Mouse (Mus musculus) embryonic facial prominence, embryonic 14.5 days (tissue): Measurements from ENCODE around the gene Slc35b3. TPM values are rescaled to one million over a fixed set of nuclear protein-coding genes. Genes with fewer than 3 reads are reported as not detected.

ENCODE experiments used
- ATAC-seq: fragments of 200-750 bp; cut with Nextera tagmentation; 2 replicates; pipeline ENCODE4 v1.8.0; 2017; ENCODE audit warnings: low read depth, moderate number of reproducible peaks, moderate TSS enrichment
- DNase-seq: peaks from one replicate; pipeline ENCODE4 v3.0.0-alpha.2; 2015; ENCODE audit warnings: low spot score
- H3K27ac ChIP-seq: fragments of 300-500 bp; sonication (generic); replicated peaks from 2 replicates; pipeline ENCODE4 v1.5.1; 2014; ENCODE audit warnings: low read depth, mild to moderate bottlenecking, low read length, moderate library complexity
- H3K27me3 ChIP-seq: fragments of 300-500 bp; sonication (generic); replicated peaks from 2 replicates; pipeline ENCODE4 v1.6.1; 2014; ENCODE audit warnings: low read length; ENCODE audit not compliant: control insufficient read depth, insufficient read depth
- H3K36me3 ChIP-seq: fragments of 300-500 bp; sonication (generic); 2 replicates; pipeline ENCODE4 v1.6.1; 2014; ENCODE audit warnings: low read length, mixed read lengths; ENCODE audit not compliant: control insufficient read depth, insufficient read depth
- H3K4me1 ChIP-seq: fragments of 300-500 bp; sonication (generic); 2 replicates; pipeline ENCODE4 v1.6.1; 2014; ENCODE audit warnings: antibody characterized with exemption, low read length; ENCODE audit not compliant: control insufficient read depth, insufficient read depth
- H3K4me2 ChIP-seq: fragments of 300-500 bp; sonication (generic); 2 replicates; pipeline ENCODE4 v1.6.1; 2014; ENCODE audit warnings: low read depth, mild to moderate bottlenecking, low read length, moderate library complexity, mixed read lengths
- H3K4me3 ChIP-seq: fragments of 300-500 bp; sonication (generic); 2 replicates; pipeline ENCODE4 v1.5.1; 2014; ENCODE audit warnings: low read depth, mild to moderate bottlenecking, low read length
- H3K9ac ChIP-seq: fragments of 300-500 bp; sonication (generic); 2 replicates; pipeline ENCODE4 v1.6.1; 2014; ENCODE audit warnings: low read depth, mild to moderate bottlenecking, low read length, moderate library complexity, mixed read lengths
- H3K9me3 ChIP-seq: fragments of 300-500 bp; sonication (generic); 2 replicates; pipeline ENCODE4 v1.6.1; 2016; ENCODE audit warnings: low read length; ENCODE audit not compliant: control insufficient read depth
- WGBS: fragments of 180-500 bp; shearing (Covaris S2); extraction: QIAGEN DNeasy Blood & Tissue Kit; methylation state at CpG from one replicate; pipeline ENCODE4 v1.1.7; 2014; 5-methylcytosine and 5-hydroxymethylcytosine counted together
- polyA plus RNA-seq: library from polyadenylated mRNA; unstranded; fragments of >200 nt; fragmentation: Nextera tagmentation; extraction: Ambion mirVana; gene quantifications from 2 replicates; pipeline ENCODE4 v1.2.1, GENCODE M21; 2014

The Slc35b3 gene
- polyA plus RNA-seq, 1 experiment from 2014 or later, result 31.8 TPM

GRCm38 (mm10) chr13:38946296-38947012, 14.2 kb downstream of the Slc35b3 start:
- Histone ChIP-seq H3K36me3 (peaks cover 72% of the 10 kb centered on the region), H3K9ac (no peak overlapping the region), H3K27me3 (no peaks in the 10 kb centered on the region), H3K9me3 (no peaks in the 10 kb centered on the region), H3K27ac (no peak overlapping the region), H3K4me2 (no peak overlapping the region), H3K4me1 (no peaks in the 10 kb centered on the region), H3K4me3 (no peak overlapping the region)
- ATAC-seq, result no peak
- DNase-seq, result no peak
- 81% methylated on average over 3 of the region's 3 CpGs for WGBS

DNA sequence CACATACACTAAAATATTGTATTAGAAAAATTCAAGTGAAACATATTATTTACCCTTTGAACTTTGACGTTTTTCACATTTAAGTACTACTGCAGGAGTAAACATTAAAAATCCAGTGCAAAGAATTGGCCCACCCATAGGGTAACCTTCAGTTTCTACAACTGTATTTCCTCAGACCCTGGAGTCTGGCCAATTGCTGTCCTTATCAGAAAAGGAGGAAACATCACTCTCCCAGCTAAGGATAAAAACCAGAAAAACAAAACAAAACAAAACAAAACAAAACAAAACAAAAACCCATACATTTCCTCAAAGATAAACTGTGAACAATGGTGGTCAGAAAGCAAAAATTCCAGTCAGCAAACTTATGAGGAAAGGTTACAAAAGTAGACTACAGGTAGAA, 14.9 kb downstream of the Slc35b3 start:
- no peak for ATAC-seq
- H3K27ac ChIP-seq, result no peak overlapping the region
- DNase-seq, result no peak
- H3K36me3 ChIP-seq, result peaks cover 72% of the 10 kb centered on the region
- no peak overlapping the region for H3K4me2 ChIP-seq
- H3K9ac ChIP-seq, result no peak overlapping the region
- no peaks in the 10 kb centered on the region for H3K27me3 ChIP-seq
- 80% methylated on average over 1 of the region's 1 CpGs for WGBS
- H3K4me1 ChIP-seq, result no peaks in the 10 kb centered on the region
- no peaks in the 10 kb centered on the region for H3K9me3 ChIP-seq
- H3K4me3 ChIP-seq, result no peak overlapping the region

GRCm38 (mm10) chr13:38944951-38945350, 15.7 kb downstream of the Slc35b3 start:
- no peak overlapping the region for H3K27ac ChIP-seq
- H3K4me1 ChIP-seq, result no peaks in the 10 kb centered on the region
- H3K4me2 ChIP-seq, result no peak overlapping the region
- H3K4me3 ChIP-seq, result no peak overlapping the region
- peaks cover 72% of the 10 kb centered on the region for H3K36me3 ChIP-seq
- no peak overlapping the region for H3K9ac ChIP-seq
- no peaks in the 10 kb centered on the region for H3K9me3 ChIP-seq
- ATAC-seq (no peak), DNase-seq (no peak)
- WGBS, result 90% methylated on average over 6 of the region's 6 CpGs
- H3K27me3 ChIP-seq, result no peaks in the 10 kb centered on the region

- Histone ChIP-seq H3K27ac (no peak overlapping the region), H3K4me3 (no peak overlapping the region), H3K4me2 (no peak overlapping the region), H3K36me3 (peaks cover 78% of the 10 kb centered on the region), H3K4me1 (no peaks in the 10 kb centered on the region), H3K27me3 (no peaks in the 10 kb centered on the region), H3K9ac (no peak overlapping the region), H3K9me3 (no peaks in the 10 kb centered on the region)
- ATAC-seq, result no peak
- 89% methylated on average over 4 of the region's 4 CpGs for WGBS
- DNase-seq, result no peak
Observed at GRCm38 (mm10) chr13:38941786-38942185, 18.9 kb downstream of the Slc35b3 start.

- Histone ChIP-seq H3K27me3 (no peaks in the 10 kb centered on the region), H3K9me3 (no peaks in the 10 kb centered on the region), H3K36me3 (peaks cover 78% of the 10 kb centered on the region), H3K9ac (no peak overlapping the region), H3K4me2 (no peak overlapping the region), H3K4me3 (no peak overlapping the region), H3K27ac (no peak overlapping the region), H3K4me1 (no peaks in the 10 kb centered on the region)
- DNase-seq, result no peak
- 93% methylated on average over 19 of the region's 19 CpGs for WGBS
- no peak for ATAC-seq
Observed at GRCm38 (mm10) chr13:38941280-38941679, 19.4 kb downstream of the Slc35b3 start.

DNA sequence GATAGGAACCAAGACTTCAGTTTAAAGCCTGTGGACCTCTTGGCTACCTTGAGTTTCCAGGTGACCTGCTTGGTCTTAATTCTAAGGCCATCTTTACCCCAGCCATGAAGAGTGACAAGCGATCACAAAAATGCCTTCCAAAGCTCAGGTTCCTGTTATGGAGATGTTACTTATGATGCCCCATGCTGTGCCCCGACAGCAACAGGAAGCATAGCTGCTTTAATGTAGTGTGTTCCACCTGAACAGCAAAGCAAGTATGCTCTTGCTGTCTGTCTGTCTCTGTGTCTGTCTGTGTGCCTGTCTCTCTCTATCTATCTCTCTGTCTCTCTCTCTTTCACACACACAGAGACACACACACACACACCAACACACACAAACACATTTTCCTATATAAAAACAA, 22.2 kb downstream of the Slc35b3 start:
- Histone ChIP-seq H3K9me3 (no peaks in the 10 kb centered on the region), H3K4me3 (no peak overlapping the region), H3K4me1 (no peaks in the 10 kb centered on the region), H3K4me2 (no peak overlapping the region), H3K9ac (no peak overlapping the region), H3K27ac (no peak overlapping the region), H3K36me3 (peaks cover 80% of the 10 kb centered on the region), H3K27me3 (no peaks in the 10 kb centered on the region)
- no peak for ATAC-seq
- 91% methylated on average over 2 of the region's 2 CpGs for WGBS
- DNase-seq, result no peak

DNA sequence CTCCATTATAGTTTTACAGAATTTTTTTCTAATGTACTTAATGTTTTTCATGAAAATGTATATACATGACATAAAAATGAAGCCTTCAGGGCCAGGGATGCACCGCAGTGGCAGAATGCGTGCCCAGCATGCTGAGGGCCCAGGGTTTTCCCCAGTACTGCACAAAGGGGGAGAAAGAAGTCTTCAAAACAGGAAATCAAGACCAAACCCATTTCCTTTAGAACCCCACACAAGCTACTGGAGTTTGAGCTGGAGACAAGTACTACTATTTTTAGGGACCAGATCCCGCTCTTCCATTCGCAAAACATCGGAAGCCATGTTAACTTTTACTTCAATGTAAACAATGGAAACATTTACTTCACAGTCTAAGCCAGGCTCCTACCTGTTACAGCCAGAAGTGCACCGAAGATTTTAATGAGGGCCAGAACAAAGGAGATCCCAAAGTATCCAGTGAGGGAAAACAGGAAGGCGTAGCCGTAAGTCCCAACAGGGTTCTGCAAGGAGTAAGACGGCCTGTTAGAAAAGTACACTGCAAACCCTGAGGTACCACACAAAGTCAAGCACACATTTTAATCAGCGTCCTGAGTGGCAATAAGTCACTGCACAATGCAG, 23.7 kb downstream of the Slc35b3 start:
- Histone ChIP-seq H3K9ac (no peak overlapping the region), H3K4me3 (no peak overlapping the region), H3K9me3 (no peaks in the 10 kb centered on the region), H3K4me2 (no peak overlapping the region), H3K36me3 (peaks cover 82% of the 10 kb centered on the region), H3K4me1 (no peaks in the 10 kb centered on the region), H3K27ac (no peak overlapping the region), H3K27me3 (no peaks in the 10 kb centered on the region)
- ATAC-seq (no peak), DNase-seq (no peak)
- 84% methylated on average over 10 of the region's 10 CpGs for WGBS

DNA sequence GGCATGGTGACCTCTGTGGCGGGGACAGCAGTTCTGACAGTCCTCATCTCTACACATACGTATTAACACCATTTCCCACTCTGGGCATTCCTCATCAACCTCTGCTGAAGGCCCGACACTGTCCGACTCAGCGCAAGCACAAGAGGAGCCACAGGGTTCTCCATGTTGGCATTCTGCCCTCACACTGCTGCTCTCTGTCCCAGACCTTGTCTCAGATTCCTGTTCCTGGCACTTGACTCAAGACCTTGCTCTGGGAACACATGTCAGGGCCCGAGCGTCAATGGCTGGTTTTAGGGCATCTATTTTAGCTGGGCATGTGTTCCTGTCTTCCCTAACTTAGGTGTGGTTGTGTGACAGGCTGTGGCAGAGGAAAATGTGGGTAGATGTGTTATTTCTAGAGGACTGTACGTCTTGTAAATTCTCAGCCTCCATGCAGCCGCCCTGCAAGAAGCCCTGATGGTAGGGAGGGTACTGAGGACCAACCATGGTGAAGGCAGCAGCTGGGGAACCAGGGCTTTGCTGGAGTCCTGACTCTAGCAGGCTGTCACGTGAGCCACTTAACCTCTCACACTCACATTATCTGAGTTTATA, 24.7 kb downstream of the Slc35b3 start:
- ATAC-seq, result no peak
- peaks cover 75% of the 10 kb centered on the region for H3K36me3 ChIP-seq

More for the DNA sequence above, 24.7 kb downstream of the Slc35b3 start:
- H3K27me3 ChIP-seq, result no peaks in the 10 kb centered on the region
- no peak for DNase-seq
- no peaks in the 10 kb centered on the region for H3K9me3 ChIP-seq
- no peaks in the 10 kb centered on the region for H3K4me1 ChIP-seq
- H3K4me3 ChIP-seq, result no peak overlapping the region
- no peak overlapping the region for H3K9ac ChIP-seq
- 96% methylated on average over 10 of the region's 10 CpGs for WGBS
- H3K4me2 ChIP-seq, result no peak overlapping the region
- no peak overlapping the region for H3K27ac ChIP-seq
